Mouse (Mus musculus): ENCODE measurements around the gene Tnfsf15. TPM values are rescaled to one million over a fixed set of nuclear protein-coding genes. Genes with fewer than 3 reads are reported as not detected.
A peak's percentile ranks its signal among the peaks of the same experiment; 100 is the strongest.

Tnfsf15 gene
- polyA plus RNA-seq (2012; fragmentation: generic; extraction: Trizol) = 0.06 TPM
- long read RNA-seq, experiment 1, partial matches to known transcripts = 0 of 1 reads
- long read RNA-seq, experiment 1, other reads (novel, unspliced or antisense) = 0 of 1 reads
- long read RNA-seq, experiment 2, partial matches to known transcripts = 0 of 3 reads
- long read RNA-seq, experiment 2, other reads (novel, unspliced or antisense) = 0 of 3 reads

DNA sequence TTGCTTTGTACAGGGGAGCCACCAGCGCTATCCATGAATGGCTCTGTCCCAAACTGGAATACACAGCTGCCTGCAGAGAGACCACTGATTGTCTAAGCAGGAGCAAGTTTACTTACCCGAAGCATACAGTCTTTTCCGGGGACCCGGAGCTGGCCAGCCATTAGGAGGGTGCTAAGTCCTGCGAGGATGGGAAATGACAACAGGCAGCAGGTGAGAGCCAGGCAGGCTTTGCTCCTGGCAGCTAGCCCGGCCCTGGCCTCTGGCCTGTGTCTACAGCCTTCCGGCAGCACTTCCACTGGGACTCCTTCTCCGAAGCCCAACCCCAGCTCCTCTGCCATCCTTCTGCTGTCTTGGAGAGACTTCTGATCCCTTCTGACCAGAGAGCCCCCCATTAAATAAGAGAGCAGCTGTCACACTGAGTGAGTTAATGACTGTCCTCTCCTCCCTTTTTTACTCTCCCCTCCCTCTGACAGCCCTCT lies at the start of gene Tnfsf15:
TSS of gene Tnfsf15 (minus strand) at position 421 of the 479 bp plus-strand sequence.
- H3ac ChIP-seq (ENCODE audit: control insufficient read depth, insufficient read length, low read depth) = no peak within 1 kb of the TSS
- no peaks in the 10 kb centered on the region for H3K79me3 ChIP-seq (ENCODE audit: low read depth)
- no peaks in the 10 kb centered on the region for H3K79me2 ChIP-seq (ENCODE audit: control insufficient read depth, insufficient read depth)
- no peaks in the 10 kb centered on the region for H3K36me3 ChIP-seq (ENCODE audit: control insufficient read depth, insufficient read depth)
- no peak within 1 kb of the TSS for H3K4me3 ChIP-seq (ENCODE audit: insufficient read depth, poor library complexity, severe bottlenecking)
- TF ChIP-seq MYOD1 (IDR thresholded peaks at IDR 0.05; ENCODE audit: control insufficient read depth, insufficient read length, low read depth) (peak; percentile 78), CTCF (IDR thresholded peaks at IDR 0.05; ENCODE audit: control insufficient read depth, insufficient read depth, insufficient read length) (no peak)
- no peaks in the 10 kb centered on the region for H3K27me3 ChIP-seq (ENCODE audit: control insufficient read depth, insufficient read depth, insufficient read length)

DNA sequence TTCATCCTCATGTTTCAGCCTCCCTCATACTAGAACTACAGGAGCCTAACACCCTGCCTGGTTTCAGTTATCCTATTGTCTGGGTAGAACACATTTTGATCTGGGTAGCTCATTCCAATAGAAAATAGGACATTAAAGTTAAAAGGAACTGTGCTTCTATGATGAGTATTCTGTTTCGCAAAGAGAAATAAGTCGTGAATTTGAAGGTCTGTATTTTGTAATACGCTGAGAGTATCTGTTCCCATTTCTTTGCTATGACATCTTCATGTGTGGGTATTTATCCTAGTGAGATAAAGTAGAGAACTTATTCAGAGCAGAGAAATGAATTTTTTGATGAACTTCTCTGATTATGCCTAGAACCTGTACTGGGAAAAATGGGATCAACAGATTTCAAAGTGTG lies 47.4 kb upstream of the Tnfsf15 start:
- Histone ChIP-seq H3K79me2 (ENCODE audit: control insufficient read depth, insufficient read depth) (no peaks in the 10 kb centered on the region), H3ac (ENCODE audit: control insufficient read depth, insufficient read length, low read depth) (no peak overlapping the region), H3K79me3 (ENCODE audit: low read depth) (no peaks in the 10 kb centered on the region), H3K27me3 (ENCODE audit: control insufficient read depth, insufficient read depth, insufficient read length) (no peaks in the 10 kb centered on the region), H3K36me3 (ENCODE audit: control insufficient read depth, insufficient read depth) (no peaks in the 10 kb centered on the region), H3K4me3 (ENCODE audit: insufficient read depth, poor library complexity, severe bottlenecking) (no peak overlapping the region)
- TF ChIP-seq CTCF (IDR thresholded peaks at IDR 0.05; ENCODE audit: control insufficient read depth, insufficient read depth, insufficient read length) (no peak), USF1 (IDR thresholded peaks at IDR 0.05; ENCODE audit: low read depth) (no peak), CEBPB (IDR thresholded peaks at IDR 0.05; ENCODE audit: low read depth) (no peak)

- H3K79me2 ChIP-seq (ENCODE audit: control insufficient read depth, insufficient read depth) = no peaks in the 10 kb centered on the region
- no peaks in the 10 kb centered on the region for H3K36me3 ChIP-seq (ENCODE audit: control insufficient read depth, insufficient read depth)
- TF ChIP-seq MYOD1 (IDR thresholded peaks at IDR 0.05; ENCODE audit: control insufficient read depth, insufficient read length, low read depth) (no peak), CTCF (IDR thresholded peaks at IDR 0.05; ENCODE audit: control insufficient read depth, insufficient read depth, insufficient read length) (no peak), CEBPB (IDR thresholded peaks at IDR 0.05; ENCODE audit: low read depth) (no peak), MYOG (IDR thresholded peaks at IDR 0.05; ENCODE audit: control insufficient read depth, extremely low read depth, insufficient read length) (no peak), MAX (IDR thresholded peaks at IDR 0.05) (no peak), FOSL1 (IDR thresholded peaks at IDR 0.05; ENCODE audit: insufficient read depth, low read length, poor library complexity, severe bottlenecking) (no peak), USF1 (IDR thresholded peaks at IDR 0.05; ENCODE audit: low read depth) (no peak)
- H3K27me3 ChIP-seq (ENCODE audit: control insufficient read depth, insufficient read depth, insufficient read length) = no peaks in the 10 kb centered on the region
- no peak overlapping the region for H3ac ChIP-seq (ENCODE audit: control insufficient read depth, insufficient read length, low read depth)
- no peaks in the 10 kb centered on the region for H3K79me3 ChIP-seq (ENCODE audit: low read depth)
- H3K4me3 ChIP-seq (ENCODE audit: insufficient read depth, poor library complexity, severe bottlenecking) = no peak overlapping the region
These were observed 40.6 kb upstream of the Tnfsf15 start for GRCm38 (mm10) chr4:63785466-63785865.

- Histone ChIP-seq H3K79me3 (ENCODE audit: low read depth) (no peaks in the 10 kb centered on the region), H3K36me3 (ENCODE audit: control insufficient read depth, insufficient read depth) (no peaks in the 10 kb centered on the region)
- TF ChIP-seq USF1 (IDR thresholded peaks at IDR 0.05; ENCODE audit: low read depth) = no peak
- no peak for TF ChIP-seq CEBPB (IDR thresholded peaks at IDR 0.05; ENCODE audit: low read depth)
- TF ChIP-seq CTCF (IDR thresholded peaks at IDR 0.05; ENCODE audit: control insufficient read depth, insufficient read depth, insufficient read length) = no peak
- no peak for TF ChIP-seq MYOD1 (IDR thresholded peaks at IDR 0.05; ENCODE audit: control insufficient read depth, insufficient read length, low read depth)
- no peak for TF ChIP-seq FOSL1 (IDR thresholded peaks at IDR 0.05; ENCODE audit: insufficient read depth, low read length, poor library complexity, severe bottlenecking)
- no peak for TF ChIP-seq MAX (IDR thresholded peaks at IDR 0.05)
- TF ChIP-seq MYOG (IDR thresholded peaks at IDR 0.05; ENCODE audit: control insufficient read depth, extremely low read depth, insufficient read length) = no peak
These were observed 38.9 kb upstream of the Tnfsf15 start for GRCm38 (mm10) chr4:63783826-63784225.

DNA sequence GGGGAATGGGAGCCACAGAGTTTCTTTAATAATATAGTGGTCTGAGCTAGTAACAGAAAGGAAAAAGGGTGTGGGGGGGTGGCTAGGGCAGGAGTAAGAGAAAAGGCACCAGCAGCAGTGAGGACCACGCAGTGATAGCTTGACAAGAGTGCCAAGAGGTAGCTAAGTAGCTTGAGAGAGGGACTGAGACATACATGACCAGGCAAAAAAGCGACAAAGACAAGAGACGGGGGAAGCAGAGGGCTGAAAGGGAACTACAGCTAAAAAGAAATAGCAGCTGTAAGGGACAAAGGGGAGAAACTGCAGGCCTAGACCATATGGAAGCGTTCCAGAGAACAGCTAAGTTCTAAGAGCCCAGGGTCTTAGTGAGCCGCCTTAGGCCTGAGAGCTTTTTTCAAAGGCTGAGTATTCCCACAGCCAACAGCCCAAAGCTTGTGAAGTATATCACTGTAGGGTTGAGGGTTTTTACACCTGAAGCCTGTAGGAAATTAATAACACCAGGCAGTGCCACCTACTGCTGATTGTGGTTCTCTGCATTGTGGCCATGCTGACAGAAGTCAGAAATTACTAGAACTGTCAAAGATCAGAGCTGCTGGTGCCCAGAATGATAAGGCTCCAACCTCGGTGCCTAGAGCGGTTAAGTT lies 38.2 kb upstream of the Tnfsf15 start:
- no peak for TF ChIP-seq MAX (IDR thresholded peaks at IDR 0.05)
- TF ChIP-seq CTCF (IDR thresholded peaks at IDR 0.05; ENCODE audit: control insufficient read depth, insufficient read depth, insufficient read length) = no peak
- TF ChIP-seq FOSL1 (IDR thresholded peaks at IDR 0.05; ENCODE audit: insufficient read depth, low read length, poor library complexity, severe bottlenecking) = no peak
- TF ChIP-seq MYOD1 (IDR thresholded peaks at IDR 0.05; ENCODE audit: control insufficient read depth, insufficient read length, low read depth) = no peak
- TF ChIP-seq CEBPB (IDR thresholded peaks at IDR 0.05; ENCODE audit: low read depth) = no peak
- TF ChIP-seq MYOG (IDR thresholded peaks at IDR 0.05; ENCODE audit: control insufficient read depth, extremely low read depth, insufficient read length) = no peak
- TF ChIP-seq USF1 (IDR thresholded peaks at IDR 0.05; ENCODE audit: low read depth) = no peak
- H3K27me3 ChIP-seq (ENCODE audit: control insufficient read depth, insufficient read depth, insufficient read length) = no peaks in the 10 kb centered on the region
- H3ac ChIP-seq (ENCODE audit: control insufficient read depth, insufficient read length, low read depth) = no peak overlapping the region
- H3K4me3 ChIP-seq (ENCODE audit: insufficient read depth, poor library complexity, severe bottlenecking) = no peak overlapping the region
- no peaks in the 10 kb centered on the region for H3K36me3 ChIP-seq (ENCODE audit: control insufficient read depth, insufficient read depth)
- no peaks in the 10 kb centered on the region for H3K79me3 ChIP-seq (ENCODE audit: low read depth)
- no peaks in the 10 kb centered on the region for H3K79me2 ChIP-seq (ENCODE audit: control insufficient read depth, insufficient read depth)

More at GRCm38 (mm10) chr4:63783826-63784225, 38.9 kb upstream of the Tnfsf15 start:
- H3K4me3 ChIP-seq (ENCODE audit: insufficient read depth, poor library complexity, severe bottlenecking) = no peak overlapping the region
- no peaks in the 10 kb centered on the region for H3K79me2 ChIP-seq (ENCODE audit: control insufficient read depth, insufficient read depth)
- H3ac ChIP-seq (ENCODE audit: control insufficient read depth, insufficient read length, low read depth) = no peak overlapping the region
- H3K27me3 ChIP-seq (ENCODE audit: control insufficient read depth, insufficient read depth, insufficient read length) = no peaks in the 10 kb centered on the region

DNA sequence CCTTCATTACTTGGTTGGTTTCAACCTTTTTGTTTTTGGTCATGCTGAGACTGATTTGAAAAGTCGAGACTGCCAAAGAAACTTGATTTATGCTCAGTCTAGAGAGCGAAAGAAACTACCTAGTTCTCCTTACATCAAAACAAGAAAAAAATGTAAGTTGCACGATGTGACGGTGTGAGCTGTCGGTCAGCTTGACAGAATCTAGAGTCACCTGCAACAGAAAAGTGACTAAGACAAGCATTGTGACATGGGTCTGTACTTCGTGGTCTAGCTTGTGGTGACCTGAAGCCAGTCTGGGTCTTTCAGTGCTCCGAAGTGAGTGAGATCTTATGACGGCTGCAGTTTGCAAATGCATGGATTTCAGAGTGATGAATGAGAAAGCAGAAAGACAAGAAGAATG lies 32.3 kb upstream of the Tnfsf15 start:
- no peak for TF ChIP-seq MYOG (IDR thresholded peaks at IDR 0.05; ENCODE audit: control insufficient read depth, extremely low read depth, insufficient read length)
- no peak for TF ChIP-seq MYOD1 (IDR thresholded peaks at IDR 0.05; ENCODE audit: control insufficient read depth, insufficient read length, low read depth)
- no peak for TF ChIP-seq CTCF (IDR thresholded peaks at IDR 0.05; ENCODE audit: control insufficient read depth, insufficient read depth, insufficient read length)
- no peak for TF ChIP-seq USF1 (IDR thresholded peaks at IDR 0.05; ENCODE audit: low read depth)
- no peak for TF ChIP-seq FOSL1 (IDR thresholded peaks at IDR 0.05; ENCODE audit: insufficient read depth, low read length, poor library complexity, severe bottlenecking)
- no peak for TF ChIP-seq CEBPB (IDR thresholded peaks at IDR 0.05; ENCODE audit: low read depth)
- no peak for TF ChIP-seq MAX (IDR thresholded peaks at IDR 0.05)
- no peaks in the 10 kb centered on the region for H3K36me3 ChIP-seq (ENCODE audit: control insufficient read depth, insufficient read depth)
- H3K4me3 ChIP-seq (ENCODE audit: insufficient read depth, poor library complexity, severe bottlenecking) = no peak overlapping the region
- H3K79me2 ChIP-seq (ENCODE audit: control insufficient read depth, insufficient read depth) = no peaks in the 10 kb centered on the region
- H3K27me3 ChIP-seq (ENCODE audit: control insufficient read depth, insufficient read depth, insufficient read length) = no peaks in the 10 kb centered on the region
- H3K79me3 ChIP-seq (ENCODE audit: low read depth) = no peaks in the 10 kb centered on the region
- no peak overlapping the region for H3ac ChIP-seq (ENCODE audit: control insufficient read depth, insufficient read length, low read depth)
